Mouse (Mus musculus): ENCODE results near the gene Olfr568. TPM values are rescaled to one million over a fixed set of nuclear protein-coding genes. Genes with fewer than 3 reads are reported as not detected.

Olfr568 gene
- total RNA-seq (2021), result not detected
- long read RNA-seq, experiment 1, result 0 reads
- long read RNA-seq, experiment 2, result 0 reads

- DNase-seq (ENCODE audit: low spot score in 2 of 2), result no peak
Observed at GRCm38 (mm10) chr7:102876822-102877221, at the start of gene Olfr568. Gene Olfr568, plus strand, starts transcription at chr7:102877122.

- DNase-seq (ENCODE audit: low spot score in 2 of 2), result no peak
Observed at GRCm38 (mm10) chr7:102855807-102856206, 21.1 kb upstream of the Olfr568 start.

- no peak for DNase-seq (ENCODE audit: low spot score in 2 of 2)
Observed at GRCm38 (mm10) chr7:102858665-102859064, 18.3 kb upstream of the Olfr568 start, which contains the start of gene Olfr566. Gene Olfr566, minus strand, starts transcription at chr7:102858765.

GRCm38 (mm10) chr7:102890782-102891181, 13.9 kb downstream of the Olfr568 start, which contains the start of gene Olfr569:
Gene Olfr569, minus strand, starts transcription at chr7:102890882.
- DNase-seq (ENCODE audit: low spot score in 2 of 2), result no peak

- no peak for DNase-seq (ENCODE audit: low spot score in 2 of 2)
Observed at GRCm38 (mm10) chr7:102915261-102915660, 38.3 kb downstream of the Olfr568 start.

- no peak for DNase-seq (ENCODE audit: low spot score in 2 of 2)
Observed at GRCm38 (mm10) chr7:102916405-102916804, 39.5 kb downstream of the Olfr568 start.

GRCm38 (mm10) chr7:102917032-102917875, 40.3 kb downstream of the Olfr568 start, which contains the start of gene Olfr571:
Gene Olfr571, minus strand, starts transcription at chr7:102917536.
- DNase-seq (ENCODE audit: low spot score in 2 of 2), result no peak

- DNase-seq (ENCODE audit: low spot score in 2 of 2), result peak in 1 of 2 experiments; percentile 40
Observed at GRCm38 (mm10) chr7:102919632-102920031, 42.7 kb downstream of the Olfr568 start.

- no peak for DNase-seq (ENCODE audit: low spot score in 2 of 2)
Observed at GRCm38 (mm10) chr7:102924109-102924508, 47.2 kb downstream of the Olfr568 start, which contains the start of gene Olfr572. Gene Olfr572, plus strand, starts transcription at chr7:102924409.

- DNase-seq (ENCODE audit: low spot score in 2 of 2), result no peak
Observed at GRCm38 (mm10) chr7:102927105-102927504, 50.2 kb downstream of the Olfr568 start.

Other genes with a start within 250 kb of the Olfr568 start
- gene Olfr554, start 238.7 kb upstream of the Olfr568 start, total RNA-seq (2021), result not detected
- not detected for gene Olfr555, start 218.3 kb upstream of the Olfr568 start, total RNA-seq (2021)
- gene Olfr556, start 212.2 kb upstream of the Olfr568 start, total RNA-seq (2021), result not detected
- 1 to 10 TPM; 3.0 to 4.6 TPM for gene Trim68, start 189.8 kb upstream of the Olfr568 start, total RNA-seq (2021)
- not detected for gene Olfr557, start 181.2 kb upstream of the Olfr568 start, total RNA-seq (2021)
- gene Olfr558, start 174.9 kb upstream of the Olfr568 start, total RNA-seq (2021), result under 1 TPM; 0.16 to 0.40 TPM
- not detected for gene Olfr33, start 158.1 kb upstream of the Olfr568 start, total RNA-seq (2021)
- gene Olfr559, start 149.6 kb upstream of the Olfr568 start, total RNA-seq (2021), result not detected
- gene Olfr560, start 117.8 kb upstream of the Olfr568 start, total RNA-seq (2021), result under 1 TPM; 0.16 to 0.49 TPM
- gene Olfr78, start 117.7 kb upstream of the Olfr568 start, total RNA-seq (2021), result under 1 TPM; 0.59 to 0.65 TPM
- gene Olfr561, start 105.9 kb upstream of the Olfr568 start, total RNA-seq (2021), result not detected
- gene Olfr564, start 73.6 kb upstream of the Olfr568 start, total RNA-seq (2021), result not detected
- gene Olfr566, start 18.4 kb upstream of the Olfr568 start, total RNA-seq (2021), result not detected
- gene Olfr569, start 13.8 kb downstream of the Olfr568 start, total RNA-seq (2021), result not detected
- gene Olfr570, start 17.5 kb downstream of the Olfr568 start, total RNA-seq (2021), result not detected
- not detected for gene Olfr571, start 40.4 kb downstream of the Olfr568 start, total RNA-seq (2021)
- not detected for gene Olfr572, start 47.3 kb downstream of the Olfr568 start, total RNA-seq (2021)
- gene Olfr573-ps1, start 65.5 kb downstream of the Olfr568 start, total RNA-seq (2021), result not detected
- gene Olfr574, start 71.3 kb downstream of the Olfr568 start, total RNA-seq (2021), result not detected
- not detected for gene Olfr575, start 81.7 kb downstream of the Olfr568 start, total RNA-seq (2021)
- gene Olfr576, start 85.5 kb downstream of the Olfr568 start, total RNA-seq (2021), result not detected
- not detected for gene Olfr577, start 98.8 kb downstream of the Olfr568 start, total RNA-seq (2021)
- gene Olfr578, start 112.2 kb downstream of the Olfr568 start, total RNA-seq (2021), result not detected
- gene Olfr582, start 160.9 kb downstream of the Olfr568 start, total RNA-seq (2021), result not detected
- not detected for gene Olfr583, start 174.2 kb downstream of the Olfr568 start, total RNA-seq (2021)
- gene Olfr584, start 204.8 kb downstream of the Olfr568 start, total RNA-seq (2021), result not detected
- gene Olfr585, start 220.6 kb downstream of the Olfr568 start, total RNA-seq (2021), result not detected
- not detected for gene Olfr586, start 248.5 kb downstream of the Olfr568 start, total RNA-seq (2021)